Mouse (Mus musculus) ovary, adult 18-20 months (tissue): Measurements from ENCODE around the gene Tpm3.

Experiments used
- DNase-seq: peaks from one replicate; pipeline ENCODE4 v3.0.0; 2022; ENCODE audit warnings: low spot score, mixed read lengths

The Tpm3 gene

GRCm38 (mm10) chr3:90136660-90137059 lies 64.2 kb downstream of the Tpm3 start:
- no peak for DNase-seq

GRCm38 (mm10) chr3:90137606-90138005 lies 65.2 kb downstream of the Tpm3 start:
- no peak for DNase-seq

- no peak for DNase-seq
Observed at GRCm38 (mm10) chr3:90139962-90140361, 67.5 kb downstream of the Tpm3 start.

GRCm38 (mm10) chr3:90145461-90145860 lies 73.0 kb downstream of the Tpm3 start:
- no peak for DNase-seq

- DNase-seq: no peak
Observed at GRCm38 (mm10) chr3:90146651-90147050, 74.2 kb downstream of the Tpm3 start.
